Mouse (Mus musculus): ENCODE measurements around the gene Bivm. TPM values are rescaled to one million over a fixed set of nuclear protein-coding genes. Genes with fewer than 3 reads are reported as not detected.

Bivm gene
- total RNA-seq, 1 experiment from 2014 or later: 26.5 TPM

- DNase-seq: no peak
These were observed 59.3 kb downstream of the Bivm start for GRCm38 (mm10) chr1:44178086-44178485.

GRCm38 (mm10) chr1:44186396-44186795 lies 67.6 kb downstream of the Bivm start:
- no peak for DNase-seq

Other genes starting within 250 kb of the Bivm start
- gene Tpp2, start 185.3 kb upstream of the Bivm start, total RNA-seq (2021): 50.7 and 57.8 TPM in 2 replicates
- not detected in 2 replicates for gene Mettl21c, start 98.9 kb upstream of the Bivm start, total RNA-seq (2021)
- 0.09 TPM in 1 of 2 replicates, not detected in the other for gene Gm8251, start 57.0 kb upstream of the Bivm start, total RNA-seq (2021)
- 9.8 and 10.5 TPM in 2 replicates for gene Tex30, start 16.5 kb upstream of the Bivm start, total RNA-seq (2021)
- 22.0 and 25.6 TPM in 2 replicates for gene Kdelc1, start 149 bp upstream of the Bivm start, total RNA-seq (2021)
- 20.2 and 21.3 TPM in 2 replicates for gene Ercc5, start 28.8 kb downstream of the Bivm start, total RNA-seq (2021)
- not detected in 2 replicates for gene Mettl21e, start 100.0 kb downstream of the Bivm start, total RNA-seq (2021)

Data from adrenal gland, postnatal 25 days (tissue).